Mouse (Mus musculus): ENCODE results near the gene Ceacam11. TPM values are rescaled to one million over a fixed set of nuclear protein-coding genes. Genes with fewer than 3 reads are reported as not detected.

The Ceacam11 gene
- not detected in 2 replicates for polyA plus RNA-seq (2015; fragmentation: Nextera tagmentation; extraction: Ambion mirVana)

GRCm38 (mm10) chr7:17971824-17972223, at the start of gene Ceacam11:
Gene Ceacam11, plus strand, starts transcription at chr7:17972124.

GRCm38 (mm10) chr7:18009589-18009988, 37.7 kb downstream of the Ceacam11 start, which contains the start of gene Ceacam13:
Gene Ceacam13, plus strand, starts transcription at chr7:18009889.

Other genes with a start within 250 kb of the Ceacam11 start
- gene Ceacam14, start 159.5 kb upstream of the Ceacam11 start, polyA plus RNA-seq (2015; fragmentation: Nextera tagmentation; extraction: Ambion mirVana), result not detected in 2 replicates
- not detected in 2 replicates for gene Gm5155, start 100.4 kb upstream of the Ceacam11 start, polyA plus RNA-seq (2015; fragmentation: Nextera tagmentation; extraction: Ambion mirVana)
- gene Ceacam13, start 37.8 kb downstream of the Ceacam11 start, polyA plus RNA-seq (2015; fragmentation: Nextera tagmentation; extraction: Ambion mirVana), result not detected in 2 replicates
- not detected in 2 replicates for gene Ceacam12, start 93.8 kb downstream of the Ceacam11 start, polyA plus RNA-seq (2015; fragmentation: Nextera tagmentation; extraction: Ambion mirVana)
- gene Igfl3, start 204.4 kb downstream of the Ceacam11 start, polyA plus RNA-seq (2015; fragmentation: Nextera tagmentation; extraction: Ambion mirVana), result not detected in 2 replicates